Comparison of ENCODE assay signal across 19 mouse cellular contexts in the genomic region with DNA sequence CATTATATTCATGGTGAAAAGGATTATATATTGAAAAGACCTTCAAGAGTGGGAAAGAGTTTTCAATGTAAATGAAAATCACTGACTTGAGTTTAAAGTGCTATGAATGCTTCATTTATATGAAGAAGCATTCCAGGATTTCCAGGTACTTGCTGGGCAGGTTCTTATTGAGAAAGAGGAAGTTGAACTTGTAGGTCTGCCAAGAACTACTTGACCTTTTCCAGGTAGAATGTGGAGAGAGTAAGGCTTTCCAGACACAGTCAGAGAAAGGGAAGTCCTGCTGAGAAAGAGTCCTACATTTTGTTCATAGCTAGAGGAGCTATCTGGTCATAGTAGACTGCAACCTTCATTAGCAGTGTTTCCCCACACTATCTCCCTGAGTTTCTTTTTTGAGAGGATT.
"Had no signal": no experiment of that assay in that cellular context is flagged by ENCODE, and none has a peak within 500 bp of the region (broad histone marks: within the 10 kb centered on the region; RNA-seq: fewer than 3 reads in every experiment).

No protein-coding gene starts in this region.

- ATAC-seq: inflammation-experienced regulatory T-cells, adult 6 months; intestine, postnatal 0 days; liver, embryonic 12.5 days had no signal

- H3K9me3 ChIP-seq: liver, embryonic 12.5 days; liver, embryonic 15.5 days had no signal

- H3K4me1 ChIP-seq: liver, embryonic 12.5 days; liver, embryonic 15.5 days; megakaryocyte, embryonic 14.5 days had no signal

- DNase-seq: kidney, adult 2 months; kidney, postnatal 25 days; layer of hippocampus, adult 9-11 months; layer of hippocampus, postnatal 36 days; midbrain, embryonic 14.5 days; right cerebral cortex, postnatal 4 days; thymus, adult 2 months; thymus, postnatal 14 days; thymus, postnatal 4 days had no signal

- H3K9ac ChIP-seq: liver, embryonic 12.5 days; liver, embryonic 15.5 days had no signal

- H3K27me3 ChIP-seq: liver, embryonic 12.5 days; liver, embryonic 15.5 days; megakaryocyte, embryonic 14.5 days had no signal

- H3K27ac ChIP-seq: kidney, postnatal 0 days; layer of hippocampus, adult 2 months; left cerebral cortex, adult 2 months; liver, embryonic 12.5 days; liver, embryonic 15.5 days; stomach, postnatal 0 days had no signal

- H3K4me2 ChIP-seq: liver, embryonic 12.5 days; liver, embryonic 15.5 days; midbrain, embryonic 11.5 days had no signal

- H3K36me3 ChIP-seq: liver, embryonic 12.5 days; liver, embryonic 15.5 days had no signal

- H3K4me3 ChIP-seq: layer of hippocampus, adult 2 months; left cerebral cortex, adult 2 months; liver, embryonic 12.5 days; liver, embryonic 15.5 days; megakaryocyte, embryonic 14.5 days had no signal
